Mouse (Mus musculus): Measurements from ENCODE around the gene Prop1. TPM values are rescaled to one million over a fixed set of nuclear protein-coding genes. Genes with fewer than 3 reads are reported as not detected.

Gene Prop1
- total and polyA plus RNA-seq, 3 experiments, result not detected

GRCm38 (mm10) chr11:50930469-50931014, 23.0 kb downstream of the Prop1 start:
- Histone ChIP-seq H3K36me3 (ENCODE audit: control insufficient read depth in 1 of 2, insufficient read depth in 2 of 2, low read length in 2 of 2) (no peaks in the 10 kb centered on the region), H3K27me3 (ENCODE audit: control insufficient read depth in 1 of 2, insufficient read depth in 2 of 2, low read length in 2 of 2) (no peaks in the 10 kb centered on the region), H3K4me3 (ENCODE audit: control insufficient read depth in 1 of 2, insufficient read depth in 1 of 2, low read depth in 2 of 2, low read length in 2 of 2) (no peak overlapping the region), H3K4me1 (ENCODE audit: control insufficient read depth in 1 of 2, insufficient read depth in 2 of 2, low read length in 2 of 2) (no peaks in the 10 kb centered on the region), H3K9me3 (replicated peaks; ENCODE audit: insufficient read depth, low read length) (no peaks in the 10 kb centered on the region; the same call in 1 of the 2 replicates), H3K79me2 (ENCODE audit: control insufficient read depth, insufficient read depth, low read length, poor library complexity) (no peaks in the 10 kb centered on the region), H3K27ac (ENCODE audit: control insufficient read depth, low read depth, low read length) (no peak overlapping the region), H3K9ac (ENCODE audit: control insufficient read depth, low read depth, low read length, poor library complexity, severe bottlenecking) (no peak overlapping the region)
- DNase-seq (ENCODE audit: low read depth, low spot score), result no peak
- TF ChIP-seq ZC3H11A (IDR thresholded peaks at IDR 0.05; ENCODE audit: low read depth, low read length), result no peak
- no peak for TF ChIP-seq POLR2AphosphoS2 (IDR thresholded peaks at IDR 0.05; ENCODE audit: low read length)
- no peak for TF ChIP-seq SIN3A (IDR thresholded peaks at IDR 0.05; ENCODE audit: low read length)
- no peak for TF ChIP-seq TCF12 (IDR thresholded peaks at IDR 0.05; ENCODE audit: low read depth, low read length)

GRCm38 (mm10) chr11:50915671-50916320, 37.8 kb downstream of the Prop1 start, which contains the start of gene Zfp2:
TSS of gene Zfp2 (minus strand) at chr11:50916165.
- DNase-seq (ENCODE audit: low read depth, low spot score), result no peak

GRCm38 (mm10) chr11:50914461-50914860, 39.1 kb downstream of the Prop1 start:
- H3K79me2 ChIP-seq (ENCODE audit: control insufficient read depth, insufficient read depth, low read length, poor library complexity), result no peaks in the 10 kb centered on the region
- no peaks in the 10 kb centered on the region for H3K4me1 ChIP-seq (ENCODE audit: control insufficient read depth in 1 of 2, insufficient read depth in 2 of 2, low read length in 2 of 2)
- no peak for DNase-seq (ENCODE audit: low read depth, low spot score)
- no peaks in the 10 kb centered on the region for H3K27me3 ChIP-seq (ENCODE audit: control insufficient read depth in 1 of 2, insufficient read depth in 2 of 2, low read length in 2 of 2)
- no peak overlapping the region for H3K27ac ChIP-seq (ENCODE audit: control insufficient read depth, low read depth, low read length)
- H3K9ac ChIP-seq (ENCODE audit: control insufficient read depth, low read depth, low read length, poor library complexity, severe bottlenecking), result no peak overlapping the region
- no peaks in the 10 kb centered on the region for H3K36me3 ChIP-seq (ENCODE audit: control insufficient read depth in 1 of 2, insufficient read depth in 2 of 2, low read length in 2 of 2)
- no peak overlapping the region for H3K4me3 ChIP-seq (ENCODE audit: control insufficient read depth in 1 of 2, insufficient read depth in 1 of 2, low read depth in 2 of 2, low read length in 2 of 2)
- TF ChIP-seq RAD21 (IDR thresholded peaks at IDR 0.05; ENCODE audit: low read depth, low read length) (no peak), UBTF (IDR thresholded peaks at IDR 0.05; ENCODE audit: borderline replicate concordance, insufficient read depth, low read depth, low read length) (no peak), MAX (IDR thresholded peaks at IDR 0.05; ENCODE audit: low read length) (no peak), CTCF (IDR thresholded peaks at IDR 0.05 in 2 of 3, conservative IDR thresholded peaks at IDR 0.05 in 1 of 3; ENCODE audit: control insufficient read depth in 1 of 3, insufficient read depth in 1 of 3, low read depth in 2 of 3, low read length in 3 of 3, poor library complexity in 1 of 3, severe bottlenecking in 1 of 3) (no peak), EP300 (IDR thresholded peaks at IDR 0.05; ENCODE audit: low read depth in 1 of 2, low read length in 2 of 2) (no peak), MXI1 (IDR thresholded peaks at IDR 0.05; ENCODE audit: low read depth, low read length) (no peak), MYB (IDR thresholded peaks at IDR 0.05; ENCODE audit: low read depth, low read length) (no peak), E2F4 (IDR thresholded peaks at IDR 0.05; ENCODE audit: borderline replicate concordance, low read depth, low read length) (no peak), POLR2A (IDR thresholded peaks at IDR 0.05; ENCODE audit: control insufficient read depth in 1 of 2, insufficient read depth in 1 of 2, low read depth in 1 of 2, low read length in 2 of 2, poor library complexity in 1 of 2) (no peak), POLR2AphosphoS2 (IDR thresholded peaks at IDR 0.05; ENCODE audit: low read length) (no peak), MAFK (IDR thresholded peaks at IDR 0.05; ENCODE audit: borderline replicate concordance, low read depth, low read length) (no peak), ETS1 (IDR thresholded peaks at IDR 0.05; ENCODE audit: low read depth, low read length) (no peak), MAZ (IDR thresholded peaks at IDR 0.05; ENCODE audit: low read depth, low read length) (no peak), RCOR1 (IDR thresholded peaks at IDR 0.05; ENCODE audit: low read depth, low read length) (no peak), SMC3 (IDR thresholded peaks at IDR 0.05; ENCODE audit: low read depth, low read length) (no peak), ELF1 (IDR thresholded peaks at IDR 0.05; ENCODE audit: low read depth, low read length) (no peak)
- H3K9me3 ChIP-seq (replicated peaks; ENCODE audit: insufficient read depth, low read length), result no peaks in the 10 kb centered on the region

More at GRCm38 (mm10) chr11:50915671-50916320, 37.8 kb downstream of the Prop1 start, which contains the start of gene Zfp2:
- no peak within 1 kb of the TSS for H3K9ac ChIP-seq (ENCODE audit: control insufficient read depth, low read depth, low read length, poor library complexity, severe bottlenecking)
- no peaks in the 10 kb centered on the region for H3K4me1 ChIP-seq (ENCODE audit: control insufficient read depth in 1 of 2, insufficient read depth in 2 of 2, low read length in 2 of 2)
- H3K79me2 ChIP-seq (ENCODE audit: control insufficient read depth, insufficient read depth, low read length, poor library complexity), result no peaks in the 10 kb centered on the region
- H3K27me3 ChIP-seq (ENCODE audit: control insufficient read depth in 1 of 2, insufficient read depth in 2 of 2, low read length in 2 of 2), result no peaks in the 10 kb centered on the region
- no peak for TF ChIP-seq ETS1 (IDR thresholded peaks at IDR 0.05; ENCODE audit: low read depth, low read length)
- TF ChIP-seq GATA1 (IDR thresholded peaks at IDR 0.05; ENCODE audit: low read depth, low read length), result no peak
- TF ChIP-seq CHD1 (IDR thresholded peaks at IDR 0.05; ENCODE audit: low read depth, low read length), result no peak
- no peak for TF ChIP-seq MAZ (IDR thresholded peaks at IDR 0.05; ENCODE audit: low read depth, low read length)
- no peak within 1 kb of the TSS for H3K4me3 ChIP-seq (ENCODE audit: control insufficient read depth in 1 of 2, insufficient read depth in 1 of 2, low read depth in 2 of 2, low read length in 2 of 2)
- H3K36me3 ChIP-seq (ENCODE audit: control insufficient read depth in 1 of 2, insufficient read depth in 2 of 2, low read length in 2 of 2), result no peaks in the 10 kb centered on the region
- no peak within 1 kb of the TSS for H3K27ac ChIP-seq (ENCODE audit: control insufficient read depth, low read depth, low read length)
- no peaks in the 10 kb centered on the region for H3K9me3 ChIP-seq (replicated peaks; ENCODE audit: insufficient read depth, low read length)
